Mouse (Mus musculus) forebrain, embryonic 14.5 days (tissue): ENCODE measurements around the gene Lce3c. TPM values are rescaled to one million over a fixed set of nuclear protein-coding genes. Genes with fewer than 3 reads are reported as not detected.

Source experiments
- ATAC-seq: fragments of 200-750 bp; cut with Nextera tagmentation; 2 replicates; pipeline ENCODE4 v1.8.0; 2017; ENCODE audit warnings: mild to moderate bottlenecking, moderate library complexity
- DNase-seq: peaks from one replicate; pipeline ENCODE4 v3.0.0-alpha.2; 2015; ENCODE audit warnings: low spot score
- H3K27ac ChIP-seq: fragments of 300-500 bp; sonication (generic); 2 replicates; pipeline ENCODE4 v1.5.1; 2014; ENCODE audit warnings: low read depth, mild to moderate bottlenecking, control low read depth, low read length, moderate library complexity
- H3K27me3 ChIP-seq: fragments of 300-500 bp; sonication (generic); replicated peaks from 2 replicates; pipeline ENCODE4 v1.6.1; 2014; ENCODE audit warnings: low read length, control low read depth, mixed read lengths; ENCODE audit not compliant: control insufficient read depth, insufficient read depth
- H3K36me3 ChIP-seq: fragments of 300-500 bp; sonication (generic); 2 replicates; pipeline ENCODE4 v1.6.1; 2014; ENCODE audit warnings: low read length, control low read depth; ENCODE audit not compliant: control insufficient read depth, insufficient read depth
- H3K4me1 ChIP-seq: fragments of 300-500 bp; sonication (generic); 2 replicates; pipeline ENCODE4 v1.6.1; 2014; ENCODE audit warnings: antibody characterized with exemption, low read length, control low read depth; ENCODE audit not compliant: control insufficient read depth, insufficient read depth
- H3K4me2 ChIP-seq: fragments of 300-500 bp; sonication (generic); 2 replicates; pipeline ENCODE4 v1.6.1; 2014; ENCODE audit warnings: mild to moderate bottlenecking, control low read depth, low read length
- H3K4me3 ChIP-seq: fragments of 300-500 bp; sonication (generic); 2 replicates; pipeline ENCODE4 v1.5.1; 2014; ENCODE audit warnings: low read depth, low read length, control low read depth
- H3K9ac ChIP-seq: fragments of 300-500 bp; sonication (generic); 2 replicates; pipeline ENCODE4 v1.6.1; 2014; ENCODE audit warnings: mild to moderate bottlenecking, low read length, control low read depth, moderate library complexity
- H3K9me3 ChIP-seq: fragments of 300-500 bp; sonication (generic); replicated peaks from 2 replicates; pipeline ENCODE4 v1.6.1; 2016; ENCODE audit warnings: low read length, control low read depth, mixed read lengths; ENCODE audit not compliant: control insufficient read depth
- WGBS: fragments of 180-500 bp; shearing (Covaris S2); extraction: QIAGEN DNeasy Blood & Tissue Kit; methylation state at CpG from one replicate; pipeline ENCODE4 v1.1.7; 2014; 5-methylcytosine and 5-hydroxymethylcytosine counted together
- polyA plus RNA-seq: library from polyadenylated mRNA; unstranded; fragments of >200 nt; fragmentation: Nextera tagmentation; extraction: Ambion mirVana; gene quantifications from 2 replicates; pipeline ENCODE4 v1.2.1, GENCODE M21; 2014

Gene Lce3c
- polyA plus RNA-seq, 1 experiment from 2014 or later, result not detected

DNA sequence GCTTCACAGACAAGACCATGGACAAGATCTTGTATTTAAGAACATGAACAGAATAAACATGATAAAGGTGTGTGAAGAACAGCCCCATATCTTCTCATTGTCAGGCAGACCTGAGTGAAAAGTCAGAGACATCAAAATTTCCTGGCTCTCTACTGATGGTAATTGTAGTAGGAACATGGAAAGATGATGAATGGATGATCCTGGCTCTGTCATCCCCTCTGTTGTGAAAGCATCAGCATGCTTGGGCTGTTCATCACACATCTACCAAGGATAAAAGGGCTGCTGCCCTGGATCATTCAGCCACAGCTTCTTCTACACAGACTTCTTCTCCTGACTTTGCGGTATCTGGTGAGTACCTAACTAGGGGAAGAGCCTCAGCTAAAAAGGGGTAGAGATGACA, 12.8 kb downstream of the Lce3c start, which contains the start of gene Lce3d:
Lce3d (plus strand) TSS at position 301 of the 400 bp plus-strand sequence.
- H3K4me3 ChIP-seq, result no peak within 1 kb of the TSS
- no peaks in the 10 kb centered on the region for H3K9me3 ChIP-seq
- 92% methylated on average over 1 of the region's 1 CpGs for WGBS
- ATAC-seq (no peak), DNase-seq (no peak)
- no peak within 1 kb of the TSS for H3K27ac ChIP-seq
- no peak within 1 kb of the TSS for H3K9ac ChIP-seq
- no peaks in the 10 kb centered on the region for H3K36me3 ChIP-seq
- H3K27me3 ChIP-seq, result no peaks in the 10 kb centered on the region
- no peak within 1 kb of the TSS for H3K4me2 ChIP-seq
- H3K4me1 ChIP-seq, result no peaks in the 10 kb centered on the region

DNA sequence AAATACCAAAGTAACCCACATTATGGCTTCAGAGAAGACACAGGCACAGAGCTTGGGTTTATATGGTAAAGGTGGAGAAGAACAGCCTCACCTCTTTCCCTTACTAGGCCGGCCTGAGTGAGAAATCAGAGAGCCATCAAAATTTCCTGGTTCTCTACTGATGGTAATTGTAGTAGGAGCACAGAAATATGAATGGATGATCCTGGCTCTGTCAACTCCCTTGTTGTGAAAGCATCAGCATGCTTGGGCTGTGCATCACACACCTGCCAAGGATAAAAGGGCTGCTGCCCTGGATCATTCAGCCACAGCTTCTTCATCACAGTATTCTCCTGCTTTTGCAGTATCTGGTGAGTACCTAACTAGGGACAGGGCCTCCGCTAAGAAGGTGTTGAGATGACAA, 22.5 kb downstream of the Lce3c start, which contains the start of gene Lce3e:
Lce3e (plus strand) TSS at position 301 of the 400 bp plus-strand sequence.
- ATAC-seq (no peak), DNase-seq (no peak)
- 93% methylated on average over 2 of the region's 2 CpGs for WGBS
- no peak within 1 kb of the TSS for H3K27ac ChIP-seq
- no peak within 1 kb of the TSS for H3K4me2 ChIP-seq
- H3K9me3 ChIP-seq, result no peaks in the 10 kb centered on the region
- no peaks in the 10 kb centered on the region for H3K27me3 ChIP-seq
- H3K36me3 ChIP-seq, result no peaks in the 10 kb centered on the region
- H3K9ac ChIP-seq, result no peak within 1 kb of the TSS
- no peak within 1 kb of the TSS for H3K4me3 ChIP-seq
- no peaks in the 10 kb centered on the region for H3K4me1 ChIP-seq

DNA sequence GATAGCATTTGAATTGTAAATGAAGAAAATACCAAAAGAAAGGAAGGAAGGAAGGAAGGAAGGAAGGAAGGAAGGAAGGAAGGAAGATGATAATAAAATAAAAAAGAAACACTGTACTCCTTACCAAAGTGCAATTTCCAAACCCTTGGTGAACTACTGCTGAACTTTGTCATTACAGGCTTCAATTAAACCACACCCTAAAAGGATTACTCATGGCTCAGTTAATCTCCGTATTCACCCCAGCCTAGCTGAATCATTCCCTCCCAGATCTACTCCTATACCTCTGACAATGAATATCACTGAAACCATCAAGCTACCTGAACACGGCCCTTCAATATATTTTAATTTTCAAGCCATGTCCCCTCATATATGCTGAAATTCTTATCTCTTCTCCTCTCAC, 34.2 kb downstream of the Lce3c start:
- DNase-seq (no peak), ATAC-seq (no peak)
- H3K4me2 ChIP-seq, result no peak overlapping the region
- 85% methylated on average over 2 of the region's 2 CpGs for WGBS
- no peaks in the 10 kb centered on the region for H3K27me3 ChIP-seq
- no peaks in the 10 kb centered on the region for H3K9me3 ChIP-seq
- no peak overlapping the region for H3K27ac ChIP-seq
- H3K9ac ChIP-seq, result no peak overlapping the region
- no peaks in the 10 kb centered on the region for H3K36me3 ChIP-seq
- no peaks in the 10 kb centered on the region for H3K4me1 ChIP-seq
- H3K4me3 ChIP-seq, result no peak overlapping the region

DNA sequence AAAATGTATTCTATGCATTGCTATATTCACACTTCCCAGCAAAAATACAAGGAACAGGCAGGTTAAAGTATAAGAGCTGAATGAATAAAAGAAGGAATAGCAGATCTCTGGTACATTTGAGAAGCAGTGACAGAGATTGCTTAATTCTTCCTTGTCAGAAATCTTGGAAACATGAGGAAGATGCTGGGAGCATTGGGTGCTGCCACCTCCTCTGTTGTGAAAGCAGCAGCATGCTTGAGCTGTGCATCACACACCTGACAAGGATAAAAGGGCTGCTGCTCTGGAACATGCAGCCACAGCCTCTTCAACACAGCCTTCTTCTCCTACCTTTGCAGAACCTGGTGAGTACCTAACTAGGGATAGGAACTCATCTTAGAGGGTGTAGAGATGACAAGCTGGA, 47.6 kb downstream of the Lce3c start, which contains the start of gene Lce3f:
Lce3f (plus strand) TSS at position 301 of the 400 bp plus-strand sequence.
- no peak within 1 kb of the TSS for H3K27ac ChIP-seq
- H3K27me3 ChIP-seq, result no peaks in the 10 kb centered on the region
- H3K9ac ChIP-seq, result no peak within 1 kb of the TSS
- H3K4me1 ChIP-seq, result no peaks in the 10 kb centered on the region
- H3K4me2 ChIP-seq, result no peak within 1 kb of the TSS
- no peak for DNase-seq
- no peaks in the 10 kb centered on the region for H3K36me3 ChIP-seq
- no peaks in the 10 kb centered on the region for H3K9me3 ChIP-seq
- ATAC-seq, result no peak
- H3K4me3 ChIP-seq, result no peak within 1 kb of the TSS

Other genes starting within 250 kb of the Lce3c start
- gene Lce1e, start 235.4 kb upstream of the Lce3c start, polyA plus RNA-seq, result not detected in 2 replicates
- not detected in 2 replicates for gene Lce1f, start 224.1 kb upstream of the Lce3c start, polyA plus RNA-seq
- gene Gm38119, start 205.4 kb upstream of the Lce3c start, polyA plus RNA-seq, result not detected in 2 replicates
- not detected in 2 replicates for gene Lce1g, start 192.1 kb upstream of the Lce3c start, polyA plus RNA-seq
- gene Lce1h, start 179.4 kb upstream of the Lce3c start, polyA plus RNA-seq, result not detected in 2 replicates
- gene Lce1i, start 165.6 kb upstream of the Lce3c start, polyA plus RNA-seq, result not detected in 2 replicates
- not detected in 2 replicates for gene Lce1j, start 154.0 kb upstream of the Lce3c start, polyA plus RNA-seq
- not detected in 2 replicates for gene Lce1k, start 136.6 kb upstream of the Lce3c start, polyA plus RNA-seq
- gene Kprp, start 117.2 kb upstream of the Lce3c start, polyA plus RNA-seq, result not detected in 2 replicates
- not detected in 2 replicates for gene Lce1l, start 93.2 kb upstream of the Lce3c start, polyA plus RNA-seq
- gene 2310050C09Rik, start 74.3 kb upstream of the Lce3c start, polyA plus RNA-seq, result not detected in 2 replicates
- gene Lce3a, start 18.3 kb upstream of the Lce3c start, polyA plus RNA-seq, result not detected in 2 replicates
- not detected in 2 replicates for gene Lce3b, start 11.5 kb upstream of the Lce3c start, polyA plus RNA-seq
- gene Lce3d, start 12.9 kb downstream of the Lce3c start, polyA plus RNA-seq, result not detected in 2 replicates
- not detected in 2 replicates for gene Lce3e, start 22.6 kb downstream of the Lce3c start, polyA plus RNA-seq
- not detected in 2 replicates for gene Lce3f, start 47.7 kb downstream of the Lce3c start, polyA plus RNA-seq
- 0.25 TPM in 1 of 2 replicates, not detected in the other for gene Crct1, start 71.2 kb downstream of the Lce3c start, polyA plus RNA-seq
- not detected in 2 replicates for gene Lce1m, start 74.6 kb downstream of the Lce3c start, polyA plus RNA-seq
- not detected in 2 replicates for gene Gm4858, start 124.3 kb downstream of the Lce3c start, polyA plus RNA-seq
- not detected in 2 replicates for gene Crnn, start 200.3 kb downstream of the Lce3c start, polyA plus RNA-seq